Mouse (Mus musculus) cortical plate, adult 2 months (tissue): Measurements from ENCODE around the gene Hhipl1.

Source experiments
- CTCF ChIP-seq: fragments of 200-500 bp; IDR thresholded peaks from 2 replicates; pipeline ENCODE4 v1.5.1; 2011; ENCODE audit warnings: mild to moderate bottlenecking, control low read depth, low read length; ENCODE audit not compliant: insufficient read depth; ENCODE audit errors: extremely low read depth
- POLR2A ChIP-seq: fragments of 200-500 bp; IDR thresholded peaks from 2 replicates; pipeline ENCODE4 v1.6.1; 2011; ENCODE audit warnings: mild to moderate bottlenecking, low read length, control low read depth; ENCODE audit not compliant: insufficient read depth; ENCODE audit errors: extremely low read depth

- TF ChIP-seq CTCF, result no peak
- no peak for TF ChIP-seq POLR2A
Observed at GRCm38 (mm10) chr12:108274313-108274595, 31.8 kb upstream of the Hhipl1 start.
